Mouse (Mus musculus): ENCODE data around the gene B3gnt6.

DNA sequence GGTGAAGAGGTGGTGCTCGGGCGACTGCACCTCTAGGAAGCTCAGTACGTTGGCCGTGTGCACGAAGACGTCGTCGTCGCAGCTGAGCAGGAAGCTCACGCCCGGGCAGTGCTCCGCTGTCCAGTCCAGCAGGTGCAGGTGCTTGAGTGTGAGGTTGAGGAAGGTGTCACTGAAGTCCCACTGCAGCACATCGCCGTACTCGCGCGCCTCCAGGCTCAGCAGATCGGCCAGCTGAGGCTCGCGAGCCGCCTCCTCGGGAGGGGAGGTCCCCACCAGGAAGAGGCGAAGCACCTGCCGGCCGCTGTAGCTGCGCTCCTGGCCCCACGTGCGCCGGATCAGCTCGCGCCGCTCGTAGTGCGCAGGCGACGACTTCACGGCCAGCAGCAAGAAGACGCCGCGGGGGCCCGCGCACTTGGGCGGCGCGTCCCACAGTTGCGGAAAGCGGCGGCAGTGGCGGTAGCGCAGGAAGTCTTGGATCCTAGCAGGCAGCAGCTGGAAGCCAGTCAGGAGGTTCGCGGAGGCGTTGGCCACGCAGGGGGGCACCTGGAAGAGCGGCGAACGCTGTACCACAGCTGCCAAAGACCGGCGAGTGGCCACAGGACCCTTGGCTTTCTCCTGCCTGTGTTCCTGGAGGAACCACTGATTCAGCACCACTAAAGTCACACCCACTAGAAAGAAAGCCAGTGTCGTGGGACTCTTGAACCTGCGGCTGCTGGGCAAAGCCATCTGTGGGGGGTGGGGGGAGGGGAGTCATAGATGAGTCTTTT is 5.1 kb downstream of the B3gnt6 start:
- TF ChIP-seq CTCF (IDR thresholded peaks at IDR 0.05; ENCODE audit: extremely low read depth, insufficient read length, insufficient replicate concordance, low read depth, low read length) = no peak
- no peak for TF ChIP-seq POLR2A (IDR thresholded peaks at IDR 0.05; ENCODE audit: low read depth, low read length)
